Mouse (Mus musculus) liver, embryonic 13.5 days (tissue): Measurements from ENCODE around the gene Trim56. TPM values are rescaled to one million over a fixed set of nuclear protein-coding genes. Genes with fewer than 3 reads are reported as not detected.

Source experiments
- ATAC-seq: fragments of 200-750 bp; cut with Nextera tagmentation; 2 replicates; pipeline ENCODE4 v1.8.0; 2017; ENCODE audit warnings: low read depth, mild to moderate bottlenecking, moderate number of reproducible peaks, moderate library complexity
- DNase-seq: peaks from one replicate; pipeline ENCODE4 v3.0.0; 2022
- H3K27ac ChIP-seq: fragments of 300-500 bp; sonication (generic); 2 replicates; pipeline ENCODE4 v1.5.1; 2015; ENCODE audit warnings: moderate library complexity, mild to moderate bottlenecking, inconsistent platforms
- H3K27me3 ChIP-seq: fragments of 300-500 bp; sonication (generic); 2 replicates; pipeline ENCODE4 v1.6.1; 2015; ENCODE audit warnings: mild to moderate bottlenecking, inconsistent platforms
- H3K36me3 ChIP-seq: fragments of 300-500 bp; sonication (generic); 2 replicates; pipeline ENCODE4 v1.6.1; 2015; ENCODE audit warnings: mild to moderate bottlenecking, inconsistent platforms
- H3K4me1 ChIP-seq: fragments of 300-500 bp; sonication (generic); replicated peaks from 2 replicates; pipeline ENCODE4 v1.6.1; 2015; ENCODE audit warnings: inconsistent platforms
- H3K4me2 ChIP-seq: fragments of 300-500 bp; sonication (generic); 2 replicates; pipeline ENCODE4 v1.6.1; 2015; ENCODE audit warnings: inconsistent platforms, mild to moderate bottlenecking, moderate library complexity
- H3K4me3 ChIP-seq: fragments of 300-500 bp; sonication (generic); replicated peaks from 2 replicates; pipeline ENCODE4 v1.5.1; 2015; ENCODE audit warnings: mild to moderate bottlenecking, inconsistent platforms
- H3K9ac ChIP-seq: fragments of 300-500 bp; sonication (generic); 2 replicates; pipeline ENCODE4 v1.6.1; 2015; ENCODE audit warnings: mild to moderate bottlenecking, inconsistent platforms
- H3K9me3 ChIP-seq: fragments of 300-500 bp; sonication (generic); replicated peaks from 2 replicates; pipeline ENCODE4 v1.6.1; 2016; ENCODE audit warnings: inconsistent platforms
- WGBS: fragments of 180-500 bp; shearing (Covaris S2); methylation state at CpG from one replicate; pipeline ENCODE4 v1.1.7; 2015; ENCODE audit not compliant: insufficient replicate concordance; 5-methylcytosine and 5-hydroxymethylcytosine counted together
- polyA plus RNA-seq: library from polyadenylated mRNA; unstranded; fragments of >200 nt; fragmentation: Nextera tagmentation; extraction: Ambion mirVana; gene quantifications from 2 replicates; pipeline ENCODE4 v1.2.1, GENCODE M21; 2015

Trim56 gene
- polyA plus RNA-seq, 1 experiment from 2014 or later, result 8.4 TPM

- ATAC-seq, result no peak
- no peak overlapping the region for H3K27ac ChIP-seq
- no peak overlapping the region for H3K4me2 ChIP-seq
Measured at GRCm38 (mm10) chr5:137091560-137091959, 24.4 kb downstream of the Trim56 start.

GRCm38 (mm10) chr5:137090870-137091269 is 25.1 kb downstream of the Trim56 start:
- no peak for ATAC-seq
- Histone ChIP-seq H3K27me3 (no peaks in the 10 kb centered on the region), H3K36me3 (no peaks in the 10 kb centered on the region), H3K4me3 (no peak overlapping the region), H3K4me2 (no peak overlapping the region), H3K9ac (no peak overlapping the region), H3K27ac (no peak overlapping the region), H3K9me3 (no peaks in the 10 kb centered on the region), H3K4me1 (peaks cover 21% of the 10 kb centered on the region)
- DNase-seq, result no peak
- 73% methylated on average over 10 of the region's 10 CpGs for WGBS

More at GRCm38 (mm10) chr5:137091560-137091959, 24.4 kb downstream of the Trim56 start:
- 37% methylated on average over 6 of the region's 6 CpGs for WGBS
- no peak for DNase-seq
- no peaks in the 10 kb centered on the region for H3K36me3 ChIP-seq
- H3K4me3 ChIP-seq, result no peak overlapping the region
- H3K9me3 ChIP-seq, result no peaks in the 10 kb centered on the region
- H3K9ac ChIP-seq, result no peak overlapping the region; the same call in 1 of the 2 replicates
- H3K4me1 ChIP-seq, result peaks cover 20% of the 10 kb centered on the region
- no peaks in the 10 kb centered on the region for H3K27me3 ChIP-seq

- Histone ChIP-seq H3K27me3 (no peaks in the 10 kb centered on the region), H3K4me3 (no peak overlapping the region), H3K4me1 (peaks cover 28% of the 10 kb centered on the region), H3K9me3 (no peaks in the 10 kb centered on the region), H3K4me2 (no peak overlapping the region), H3K36me3 (no peaks in the 10 kb centered on the region), H3K27ac (no peak overlapping the region), H3K9ac (no peak overlapping the region)
- no peak for ATAC-seq
- WGBS, result 72% methylated on average over 8 of the region's 8 CpGs
- no peak for DNase-seq
Measured at GRCm38 (mm10) chr5:137087410-137087809, 28.6 kb downstream of the Trim56 start.

- ATAC-seq, result no peak
- H3K4me2 ChIP-seq, result no peak overlapping the region
- peak overlapping the region; percentile 79 for H3K27ac ChIP-seq
- WGBS, result 78% methylated on average over 3 of the region's 3 CpGs
- DNase-seq, result no peak
- H3K9me3 ChIP-seq, result no peaks in the 10 kb centered on the region
- no peak overlapping the region for H3K4me3 ChIP-seq
- no peaks in the 10 kb centered on the region for H3K27me3 ChIP-seq
- peaks cover 25% of the 10 kb centered on the region for H3K4me1 ChIP-seq
- H3K36me3 ChIP-seq, result no peaks in the 10 kb centered on the region
- no peak overlapping the region for H3K9ac ChIP-seq
Measured at GRCm38 (mm10) chr5:137085731-137086130, 30.3 kb downstream of the Trim56 start.

- 24% methylated on average over 6 of the region's 6 CpGs for WGBS
- peak; percentile 65 for DNase-seq
- peak overlapping the region; percentile 79 for H3K27ac ChIP-seq
Measured at GRCm38 (mm10) chr5:137085021-137085420, 31.0 kb downstream of the Trim56 start.

GRCm38 (mm10) chr5:137083051-137083450 is 33.0 kb downstream of the Trim56 start:
- H3K36me3 ChIP-seq, result no peaks in the 10 kb centered on the region
- H3K27ac ChIP-seq, result 0 out of 2 replicates have a peak overlapping the region, but pooled peaks have one; percentile 6
- no peaks in the 10 kb centered on the region for H3K9me3 ChIP-seq
- no peak for ATAC-seq
- no peak for DNase-seq
- no peaks in the 10 kb centered on the region for H3K27me3 ChIP-seq
- H3K4me2 ChIP-seq, result no peak overlapping the region
- no peak overlapping the region for H3K9ac ChIP-seq
- no peak overlapping the region for H3K4me3 ChIP-seq
- H3K4me1 ChIP-seq, result peaks cover 33% of the 10 kb centered on the region
- WGBS, result 75% methylated on average over 4 of the region's 4 CpGs

More at GRCm38 (mm10) chr5:137085021-137085420, 31.0 kb downstream of the Trim56 start:
- peak overlapping the region; percentile 20 for H3K4me2 ChIP-seq
- no peaks in the 10 kb centered on the region for H3K36me3 ChIP-seq
- H3K4me1 ChIP-seq, result peaks cover 27% of the 10 kb centered on the region
- H3K9me3 ChIP-seq, result no peaks in the 10 kb centered on the region
- H3K27me3 ChIP-seq, result no peaks in the 10 kb centered on the region
- peak; percentile 94 for ATAC-seq
- H3K4me3 ChIP-seq, result no peak overlapping the region
- H3K9ac ChIP-seq, result 0 out of 2 replicates have a peak overlapping the region, but pooled peaks have one; percentile 0

GRCm38 (mm10) chr5:137079849-137080248 is 36.2 kb downstream of the Trim56 start:
- Histone ChIP-seq H3K4me3 (no peak overlapping the region), H3K9ac (no peak overlapping the region), H3K27me3 (no peaks in the 10 kb centered on the region), H3K36me3 (no peaks in the 10 kb centered on the region), H3K9me3 (no peaks in the 10 kb centered on the region), H3K4me1 (peaks cover 45% of the 10 kb centered on the region), H3K4me2 (no peak overlapping the region), H3K27ac (peak overlapping the region; percentile 23; the same call in 1 of the 2 replicates)
- DNase-seq, result no peak
- no peak for ATAC-seq
- 49% methylated on average over 5 of the region's 5 CpGs for WGBS

- H3K9me3 ChIP-seq, result no peaks in the 10 kb centered on the region
- H3K4me2 ChIP-seq, result no peak overlapping the region
- H3K4me1 ChIP-seq, result peaks cover 44% of the 10 kb centered on the region
- DNase-seq (no peak), ATAC-seq (no peak)
- H3K36me3 ChIP-seq, result no peaks in the 10 kb centered on the region
- 52% methylated on average over 6 of the region's 6 CpGs for WGBS
- no peak overlapping the region for H3K4me3 ChIP-seq
- no peak overlapping the region for H3K9ac ChIP-seq
- peak overlapping the region; percentile 47 for H3K27ac ChIP-seq
- H3K27me3 ChIP-seq, result no peaks in the 10 kb centered on the region
Measured at GRCm38 (mm10) chr5:137078616-137079015, 37.4 kb downstream of the Trim56 start.

GRCm38 (mm10) chr5:137078041-137078440 is 38.0 kb downstream of the Trim56 start:
- H3K4me1 ChIP-seq, result peaks cover 47% of the 10 kb centered on the region
- H3K27ac ChIP-seq, result no peak overlapping the region
- no peaks in the 10 kb centered on the region for H3K27me3 ChIP-seq
- no peaks in the 10 kb centered on the region for H3K9me3 ChIP-seq
- H3K4me2 ChIP-seq, result no peak overlapping the region
- 76% methylated on average over 14 of the region's 14 CpGs for WGBS
- DNase-seq, result no peak
- H3K9ac ChIP-seq, result no peak overlapping the region
- H3K36me3 ChIP-seq, result no peaks in the 10 kb centered on the region
- H3K4me3 ChIP-seq, result no peak overlapping the region
- no peak for ATAC-seq

- Histone ChIP-seq H3K4me3 (no peak overlapping the region), H3K36me3 (no peaks in the 10 kb centered on the region), H3K9me3 (no peaks in the 10 kb centered on the region), H3K4me1 (peaks cover 55% of the 10 kb centered on the region), H3K27me3 (no peaks in the 10 kb centered on the region), H3K27ac (no peak overlapping the region), H3K9ac (no peak overlapping the region), H3K4me2 (no peak overlapping the region)
- no peak for DNase-seq
- WGBS, result 75% methylated on average over 7 of the region's 7 CpGs
- no peak for ATAC-seq
Measured at GRCm38 (mm10) chr5:137077187-137077586, 38.8 kb downstream of the Trim56 start.

- ATAC-seq (peak; percentile 16; the same call in 1 of the 2 replicates), DNase-seq (no peak)
- 26% methylated on average over 12 of the region's 12 CpGs for WGBS
- peak overlapping the region; percentile 29; the same call in 1 of the 2 replicates for H3K27ac ChIP-seq
- no peak overlapping the region for H3K4me3 ChIP-seq
- H3K27me3 ChIP-seq, result no peaks in the 10 kb centered on the region
- H3K36me3 ChIP-seq, result no peaks in the 10 kb centered on the region
- no peaks in the 10 kb centered on the region for H3K9me3 ChIP-seq
- H3K4me1 ChIP-seq, result peaks cover 61% of the 10 kb centered on the region
- H3K9ac ChIP-seq, result no peak overlapping the region
- H3K4me2 ChIP-seq, result 0 out of 2 replicates have a peak overlapping the region, but pooled peaks have one; percentile 1
Measured at GRCm38 (mm10) chr5:137076191-137076930, 39.6 kb downstream of the Trim56 start.

- no peaks in the 10 kb centered on the region for H3K9me3 ChIP-seq
- 53% methylated on average over 6 of the region's 6 CpGs for WGBS
Measured at GRCm38 (mm10) chr5:137075726-137076125, 40.3 kb downstream of the Trim56 start.

More at GRCm38 (mm10) chr5:137075726-137076125, 40.3 kb downstream of the Trim56 start:
- no peaks in the 10 kb centered on the region for H3K36me3 ChIP-seq
- no peak overlapping the region for H3K9ac ChIP-seq
- no peak overlapping the region for H3K4me2 ChIP-seq
- H3K4me1 ChIP-seq, result peaks cover 59% of the 10 kb centered on the region
- DNase-seq (no peak), ATAC-seq (no peak)
- H3K27me3 ChIP-seq, result peaks cover 4% of the 10 kb centered on the region; the same call in 1 of the 2 replicates
- no peak overlapping the region for H3K4me3 ChIP-seq
- H3K27ac ChIP-seq, result no peak overlapping the region
